Mouse (Mus musculus) erythroblast, embryonic 14.5 days (primary cell): ENCODE measurements around the gene Pde3a. TPM values are rescaled to one million over a fixed set of nuclear protein-coding genes. Genes with fewer than 3 reads are reported as not detected.

ENCODE experiments used
- H3K27me3 ChIP-seq: 2 replicates; pipeline ENCODE4 v1.6.1; 2012; ENCODE audit warnings: inconsistent platforms; ENCODE audit not compliant: control insufficient read depth
- H3K36me3 ChIP-seq: 2 replicates; pipeline ENCODE4 v1.6.1; 2012; ENCODE audit warnings: mild to moderate bottlenecking, inconsistent platforms; ENCODE audit not compliant: control insufficient read depth
- H3K4me1 ChIP-seq: 2 replicates; pipeline ENCODE4 v1.6.1; 2012; ENCODE audit warnings: inconsistent platforms; ENCODE audit not compliant: control insufficient read depth
- H3K4me3 ChIP-seq: replicated peaks from 2 replicates; pipeline ENCODE3; 2012; ENCODE audit warnings: moderate library complexity, mild to moderate bottlenecking, inconsistent platforms
- H3K9me3 ChIP-seq: 2 replicates; pipeline ENCODE4 v1.6.1; 2012; ENCODE audit warnings: low read length, inconsistent platforms, mixed read lengths; ENCODE audit not compliant: control insufficient read depth
- GATA1 ChIP-seq: IDR thresholded peaks from 2 replicates; pipeline ENCODE4 v1.6.1; 2012; ENCODE audit warnings: low read length, inconsistent platforms, mixed read lengths
- TAL1 ChIP-seq: IDR thresholded peaks from 3 replicates; pipeline ENCODE4 v1.6.1; 2012; ENCODE audit warnings: low read length, inconsistent platforms, mixed read lengths
- polyA plus RNA-seq: library from polyadenylated mRNA; stranded (reverse); fragments of >175 nt; gene quantifications from 2 replicates; pipeline ENCODE4 v1.2.3, GENCODE M21; 2012

The Pde3a gene
- polyA plus RNA-seq, 1 experiment: not detected

DNA sequence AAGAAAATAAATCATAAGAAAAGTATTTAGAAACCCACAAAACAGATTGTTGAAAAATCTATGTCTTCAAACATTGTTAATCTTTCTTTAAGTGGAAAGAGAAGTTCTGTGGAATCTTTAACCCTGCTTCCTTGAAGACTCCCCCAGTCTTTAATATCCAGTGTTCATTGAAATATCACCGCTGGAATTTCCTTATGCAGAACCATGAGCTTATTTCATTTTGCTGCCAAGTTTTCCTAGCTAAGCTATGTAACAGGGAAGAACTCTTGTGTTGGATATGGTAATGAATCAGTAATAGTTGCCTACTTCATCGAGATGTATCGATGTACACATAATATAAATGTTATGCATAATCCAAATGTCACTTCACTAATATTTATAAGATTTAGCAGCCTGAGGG, 146.9 kb downstream of the Pde3a start:
- Histone ChIP-seq H3K36me3 (no peaks in the 10 kb centered on the region), H3K27me3 (no peaks in the 10 kb centered on the region), H3K9me3 (no peaks in the 10 kb centered on the region), H3K4me1 (no peaks in the 10 kb centered on the region), H3K4me3 (no peak overlapping the region)
- no peak for TF ChIP-seq TAL1
- no peak for TF ChIP-seq GATA1

DNA sequence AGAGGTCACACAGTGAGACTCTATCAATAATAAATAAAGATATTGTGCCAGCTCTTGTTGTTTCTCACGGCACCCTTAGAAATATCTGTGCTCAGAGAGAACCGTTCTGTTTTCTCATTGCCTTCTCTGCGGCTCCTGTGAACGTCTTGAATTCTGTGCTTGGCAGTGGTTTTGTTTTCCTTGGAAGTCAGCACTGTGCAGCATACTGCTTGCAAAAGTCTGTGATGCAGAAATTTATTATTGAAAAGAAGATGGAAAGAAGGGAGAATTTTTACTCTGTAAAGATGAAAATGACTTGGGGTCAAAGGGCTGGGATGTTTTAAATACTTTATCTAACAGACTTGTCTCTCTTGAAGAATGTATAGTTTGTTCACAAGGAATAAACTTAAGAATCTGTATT, 150.3 kb downstream of the Pde3a start:
- Histone ChIP-seq H3K9me3 (no peaks in the 10 kb centered on the region; the same call in 1 of the 2 replicates), H3K27me3 (no peaks in the 10 kb centered on the region), H3K36me3 (no peaks in the 10 kb centered on the region), H3K4me3 (no peak overlapping the region), H3K4me1 (no peaks in the 10 kb centered on the region)
- no peak for TF ChIP-seq GATA1
- no peak for TF ChIP-seq TAL1

DNA sequence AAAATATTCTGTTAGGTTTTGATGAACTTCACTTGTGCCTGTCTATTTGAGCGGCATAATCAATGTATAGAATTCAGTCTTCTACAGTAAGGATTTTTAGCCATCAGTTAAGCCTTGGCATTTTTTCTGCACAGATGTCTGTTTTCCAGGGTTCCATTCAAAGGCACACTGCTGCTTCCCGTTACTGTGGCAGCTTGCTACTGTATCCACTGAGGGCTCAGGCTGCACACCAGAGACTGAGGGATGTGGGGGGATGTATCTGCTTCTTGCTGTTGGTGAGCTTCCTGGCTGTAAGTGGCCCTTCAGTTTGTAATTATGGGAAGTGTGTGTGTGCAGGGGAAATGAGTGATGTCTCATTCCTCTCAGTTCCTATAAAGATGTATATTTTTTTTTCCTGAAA, 154.9 kb downstream of the Pde3a start:
- Histone ChIP-seq H3K4me1 (no peaks in the 10 kb centered on the region), H3K9me3 (no peaks in the 10 kb centered on the region; the same call in 1 of the 2 replicates), H3K36me3 (no peaks in the 10 kb centered on the region), H3K4me3 (no peak overlapping the region), H3K27me3 (no peaks in the 10 kb centered on the region)
- TF ChIP-seq TAL1 (no peak), GATA1 (no peak)

DNA sequence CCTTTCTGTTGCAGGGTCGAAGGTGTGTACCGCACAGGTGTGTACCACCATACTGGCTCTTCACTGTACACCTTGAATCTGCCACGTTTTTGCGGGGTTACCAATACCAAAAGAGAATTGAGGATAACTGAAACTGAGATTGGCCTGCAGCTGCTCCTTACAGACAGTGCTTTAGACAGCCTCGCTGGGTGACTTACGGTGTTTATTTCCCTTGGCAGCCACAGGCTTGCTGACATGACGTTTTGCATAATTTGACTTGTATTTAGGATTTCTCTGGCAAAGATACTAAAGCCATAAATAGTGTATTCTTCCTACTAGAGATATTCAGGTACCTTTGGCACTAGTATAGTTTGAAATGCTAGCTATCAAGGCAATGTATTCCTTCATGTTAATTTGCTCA, 155.6 kb downstream of the Pde3a start:
- no peak overlapping the region for H3K4me3 ChIP-seq
- no peaks in the 10 kb centered on the region for H3K27me3 ChIP-seq
- no peaks in the 10 kb centered on the region for H3K36me3 ChIP-seq
- H3K4me1 ChIP-seq: no peaks in the 10 kb centered on the region
- H3K9me3 ChIP-seq: no peaks in the 10 kb centered on the region; the same call in 1 of the 2 replicates
- no peak for TF ChIP-seq GATA1

DNA sequence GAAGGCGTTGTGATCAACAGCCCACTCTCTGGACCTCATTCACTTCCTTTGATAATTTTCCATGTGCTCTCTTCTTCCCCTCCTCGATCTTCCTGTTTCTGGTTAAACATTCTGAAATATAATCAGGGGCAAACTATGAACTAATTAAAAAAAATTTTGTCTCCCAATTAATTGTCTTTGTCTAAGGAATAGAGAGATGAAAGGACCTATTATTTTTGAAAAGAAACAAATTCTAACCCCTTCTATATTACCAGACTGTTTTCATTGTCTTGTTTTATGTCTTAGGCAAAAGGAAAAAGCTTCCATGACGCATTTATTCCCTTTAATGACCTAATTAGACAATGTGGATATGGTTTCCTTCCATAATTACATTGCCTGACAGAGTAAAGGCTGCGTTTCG, 156.4 kb downstream of the Pde3a start:
- no peaks in the 10 kb centered on the region; the same call in 1 of the 2 replicates for H3K9me3 ChIP-seq
- H3K4me3 ChIP-seq: no peak overlapping the region
- H3K4me1 ChIP-seq: no peaks in the 10 kb centered on the region
- no peaks in the 10 kb centered on the region for H3K36me3 ChIP-seq
- no peak for TF ChIP-seq TAL1
- no peak for TF ChIP-seq GATA1
- no peaks in the 10 kb centered on the region for H3K27me3 ChIP-seq

DNA sequence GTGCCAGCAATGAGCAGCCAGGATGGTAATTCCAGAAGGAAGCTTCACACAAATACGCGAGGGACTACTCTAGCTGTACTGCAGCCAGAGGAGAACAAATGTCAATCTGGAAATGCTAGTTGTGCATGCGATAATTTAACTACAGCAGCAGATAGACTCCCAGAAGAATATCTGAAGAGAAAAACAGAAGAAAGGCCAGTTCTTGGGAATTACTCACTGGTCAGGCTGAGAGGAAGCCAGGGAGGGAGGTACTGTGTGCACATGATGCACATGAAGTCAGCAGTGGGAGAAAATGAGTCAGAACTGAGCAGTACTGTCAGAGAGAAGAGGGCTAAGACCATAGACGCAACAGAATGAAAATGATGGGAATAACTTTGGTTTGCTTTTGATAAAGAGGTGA, 159.7 kb downstream of the Pde3a start:
- TF ChIP-seq GATA1 (no peak), TAL1 (no peak)
- Histone ChIP-seq H3K4me3 (no peak overlapping the region), H3K27me3 (no peaks in the 10 kb centered on the region), H3K4me1 (no peaks in the 10 kb centered on the region), H3K36me3 (no peaks in the 10 kb centered on the region), H3K9me3 (no peaks in the 10 kb centered on the region)

DNA sequence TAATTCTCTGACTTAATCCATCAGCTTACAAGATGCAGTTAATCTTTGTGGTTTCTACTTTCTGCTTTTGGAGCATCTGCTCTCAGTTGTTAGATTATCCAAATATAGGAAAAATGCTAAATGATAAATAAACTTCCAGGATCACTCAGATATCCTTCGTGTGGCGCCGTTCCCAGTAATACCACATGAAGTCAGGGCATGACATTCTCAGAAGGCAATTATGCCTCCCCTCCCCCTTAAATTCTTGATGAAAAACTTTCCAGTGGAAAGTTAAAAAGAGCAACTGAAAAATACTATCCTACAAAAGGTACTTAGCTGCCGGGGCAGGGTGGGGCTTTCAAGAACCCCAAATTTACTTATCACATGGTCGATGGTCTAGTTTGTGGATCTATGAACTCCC, 161.8 kb downstream of the Pde3a start:
- no peak overlapping the region for H3K4me3 ChIP-seq
- no peaks in the 10 kb centered on the region for H3K9me3 ChIP-seq
- no peak for TF ChIP-seq GATA1
- TF ChIP-seq TAL1: no peak
- no peaks in the 10 kb centered on the region for H3K4me1 ChIP-seq
- no peaks in the 10 kb centered on the region for H3K36me3 ChIP-seq
- H3K27me3 ChIP-seq: no peaks in the 10 kb centered on the region

DNA sequence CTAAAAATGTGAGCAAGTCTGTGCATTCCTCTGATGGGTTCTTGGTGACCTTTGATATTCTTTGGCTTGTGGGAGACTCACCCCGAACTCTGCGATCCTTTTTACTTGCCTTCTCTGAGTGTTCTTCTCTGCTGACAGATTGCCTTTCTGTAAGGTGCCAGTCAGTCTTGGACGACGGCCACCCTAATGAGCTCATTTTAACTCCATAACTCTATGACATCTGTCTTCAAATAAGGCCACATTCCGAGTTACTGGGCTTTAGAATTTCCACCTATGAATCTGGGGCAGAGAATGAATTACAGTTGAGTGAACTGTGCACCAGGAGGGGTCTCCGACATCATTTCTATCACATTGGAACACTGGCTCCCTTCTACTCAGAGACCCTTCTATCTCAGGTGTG, 176.0 kb downstream of the Pde3a start:
- Histone ChIP-seq H3K27me3 (no peaks in the 10 kb centered on the region), H3K36me3 (no peaks in the 10 kb centered on the region), H3K4me1 (no peaks in the 10 kb centered on the region), H3K9me3 (no peaks in the 10 kb centered on the region), H3K4me3 (no peak overlapping the region)
- TF ChIP-seq GATA1 (no peak), TAL1 (no peak)

DNA sequence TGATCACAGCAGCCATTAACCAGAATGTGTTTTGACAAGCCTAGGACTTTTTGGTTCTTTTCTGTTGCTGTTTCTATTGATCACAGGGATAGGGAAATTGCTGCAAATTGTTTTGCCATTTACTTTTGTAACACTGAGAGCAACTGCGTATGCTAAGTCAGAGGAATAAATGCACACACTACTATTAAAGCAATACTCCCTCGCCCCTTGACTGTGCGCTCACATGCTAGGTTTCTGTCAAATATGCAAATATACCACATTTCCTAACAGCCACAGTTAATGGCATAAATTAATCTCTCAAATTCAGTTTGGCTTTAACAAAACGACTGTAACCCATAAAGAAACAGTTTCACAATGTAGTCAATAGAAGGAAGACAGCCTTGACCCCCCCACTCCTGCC, 179.5 kb downstream of the Pde3a start:
- TF ChIP-seq GATA1: no peak
- TF ChIP-seq TAL1: no peak
- Histone ChIP-seq H3K27me3 (no peaks in the 10 kb centered on the region), H3K9me3 (peaks cover 8% of the 10 kb centered on the region), H3K4me1 (no peaks in the 10 kb centered on the region), H3K4me3 (no peak overlapping the region), H3K36me3 (no peaks in the 10 kb centered on the region)

DNA sequence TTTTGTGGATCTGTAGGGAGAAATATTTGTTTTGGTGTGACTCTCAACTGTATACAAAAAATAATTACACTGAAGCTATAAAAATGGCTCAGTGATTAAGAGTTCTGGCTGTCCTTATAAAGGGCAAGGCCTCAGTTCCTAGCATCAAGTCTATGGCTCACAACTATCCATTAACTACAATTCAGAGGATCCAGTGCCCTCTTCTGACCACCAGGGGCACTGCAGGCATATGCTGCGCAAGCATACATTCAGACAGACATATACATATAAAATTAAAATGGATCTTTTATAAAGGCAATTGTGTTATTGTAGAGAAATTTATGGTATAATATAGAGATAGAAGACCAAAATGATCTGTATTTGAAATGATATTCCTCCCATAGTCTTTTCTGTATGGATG, 181.1 kb downstream of the Pde3a start:
- peaks cover 12% of the 10 kb centered on the region for H3K9me3 ChIP-seq
- H3K4me1 ChIP-seq: no peaks in the 10 kb centered on the region
- no peak for TF ChIP-seq TAL1
- TF ChIP-seq GATA1: no peak
- no peaks in the 10 kb centered on the region for H3K27me3 ChIP-seq
- H3K4me3 ChIP-seq: no peak overlapping the region
- no peaks in the 10 kb centered on the region for H3K36me3 ChIP-seq
